Mouse (Mus musculus): ENCODE measurements around the gene Itm2c. TPM values are rescaled to one million over a fixed set of nuclear protein-coding genes. Genes with fewer than 3 reads are reported as not detected.
A peak's percentile ranks its signal among the peaks of the same experiment; 100 is the strongest.

The Itm2c gene
- polyA plus RNA-seq, 1 experiment from 2014 or later, result 107 TPM

- ATAC-seq (ENCODE audit: insufficient read depth) (peak; percentile 33), DNase-seq (peak; percentile 76)
These were observed 773 bp downstream of the Itm2c start for GRCm38 (mm10) chr1:85894748-85895360.

DNA sequence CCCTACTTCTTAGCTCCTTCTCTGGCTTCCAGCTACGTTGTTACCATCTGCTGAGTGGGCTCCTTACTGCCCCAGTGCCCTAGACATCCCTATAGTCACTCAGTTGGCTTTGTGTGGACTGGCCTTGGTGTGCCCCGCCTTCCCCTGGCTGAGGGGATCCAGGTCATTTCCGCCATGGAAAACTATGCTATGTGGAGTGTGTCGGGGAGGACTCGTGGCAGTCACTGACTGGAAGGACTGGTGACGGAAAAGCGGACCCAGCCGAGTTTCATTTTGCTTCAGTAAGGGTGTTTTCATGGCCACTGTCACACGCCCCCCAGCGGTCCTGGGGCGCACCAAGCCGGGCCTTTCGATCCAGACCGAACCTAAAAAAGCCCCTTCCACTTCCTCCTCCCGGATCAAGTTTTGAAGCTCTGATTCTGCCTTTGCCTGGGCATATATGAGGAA lies 1.3 kb downstream of the Itm2c start:
- peak; percentile 51 for TF ChIP-seq CTCF (IDR thresholded peaks at IDR 0.05; ENCODE audit: low read depth)
- peak; percentile 77 for ATAC-seq (ENCODE audit: insufficient read depth)
- DNase-seq, result peak; percentile 84
- no peaks in the 10 kb centered on the region for H3K9me3 ChIP-seq (ENCODE audit: low read depth, low read length)
- H3K36me3 ChIP-seq (ENCODE audit: insufficient read depth), result no peaks in the 10 kb centered on the region
- peak overlapping the region; percentile 88 for H3K4me2 ChIP-seq
- WGBS, result 2% methylated on average over 15 of the region's 15 CpGs
- H3K4me3 ChIP-seq (ENCODE audit: low read depth, low read length), result peak overlapping the region; percentile 81
- peak overlapping the region; percentile 76 for H3K9ac ChIP-seq
- H3K27me3 ChIP-seq (ENCODE audit: insufficient read depth, low read length), result no peaks in the 10 kb centered on the region
- H3K27ac ChIP-seq (ENCODE audit: low read depth), result peak overlapping the region; percentile 88
- peaks cover 35% of the 10 kb centered on the region for H3K4me1 ChIP-seq (ENCODE audit: insufficient read depth)

More at GRCm38 (mm10) chr1:85894748-85895360, 773 bp downstream of the Itm2c start:
- H3K4me2 ChIP-seq, result peak overlapping the region; percentile 88
- H3K36me3 ChIP-seq (ENCODE audit: insufficient read depth), result no peaks in the 10 kb centered on the region
- no peak for TF ChIP-seq CTCF (IDR thresholded peaks at IDR 0.05; ENCODE audit: low read depth)
- WGBS, result under 1% methylated on average over 30 of the region's 30 CpGs
- peak overlapping the region; percentile 76 for H3K9ac ChIP-seq
- peaks cover 35% of the 10 kb centered on the region for H3K4me1 ChIP-seq (ENCODE audit: insufficient read depth)
- no peaks in the 10 kb centered on the region for H3K9me3 ChIP-seq (ENCODE audit: low read depth, low read length)
- peak overlapping the region; percentile 88 for H3K27ac ChIP-seq (ENCODE audit: low read depth)
- no peaks in the 10 kb centered on the region for H3K27me3 ChIP-seq (ENCODE audit: insufficient read depth, low read length)
- H3K4me3 ChIP-seq (ENCODE audit: low read depth, low read length), result peak overlapping the region; percentile 81

- Histone ChIP-seq H3K4me2 (peak overlapping the region; percentile 88), H3K4me3 (ENCODE audit: low read depth, low read length) (peak overlapping the region; percentile 81), H3K27me3 (ENCODE audit: insufficient read depth, low read length) (no peaks in the 10 kb centered on the region), H3K4me1 (ENCODE audit: insufficient read depth) (peaks cover 40% of the 10 kb centered on the region), H3K27ac (ENCODE audit: low read depth) (peak overlapping the region; percentile 88; the same call in 1 of the 2 replicates), H3K9me3 (ENCODE audit: low read depth, low read length) (no peaks in the 10 kb centered on the region), H3K9ac (peak overlapping the region; percentile 76), H3K36me3 (ENCODE audit: insufficient read depth) (no peaks in the 10 kb centered on the region)
- 70% methylated on average over 5 of the region's 5 CpGs for WGBS
- ATAC-seq (ENCODE audit: insufficient read depth) (no peak), DNase-seq (no peak)
- TF ChIP-seq CTCF (IDR thresholded peaks at IDR 0.05; ENCODE audit: low read depth), result no peak
These were observed 2.0 kb downstream of the Itm2c start for GRCm38 (mm10) chr1:85896110-85896509.

DNA sequence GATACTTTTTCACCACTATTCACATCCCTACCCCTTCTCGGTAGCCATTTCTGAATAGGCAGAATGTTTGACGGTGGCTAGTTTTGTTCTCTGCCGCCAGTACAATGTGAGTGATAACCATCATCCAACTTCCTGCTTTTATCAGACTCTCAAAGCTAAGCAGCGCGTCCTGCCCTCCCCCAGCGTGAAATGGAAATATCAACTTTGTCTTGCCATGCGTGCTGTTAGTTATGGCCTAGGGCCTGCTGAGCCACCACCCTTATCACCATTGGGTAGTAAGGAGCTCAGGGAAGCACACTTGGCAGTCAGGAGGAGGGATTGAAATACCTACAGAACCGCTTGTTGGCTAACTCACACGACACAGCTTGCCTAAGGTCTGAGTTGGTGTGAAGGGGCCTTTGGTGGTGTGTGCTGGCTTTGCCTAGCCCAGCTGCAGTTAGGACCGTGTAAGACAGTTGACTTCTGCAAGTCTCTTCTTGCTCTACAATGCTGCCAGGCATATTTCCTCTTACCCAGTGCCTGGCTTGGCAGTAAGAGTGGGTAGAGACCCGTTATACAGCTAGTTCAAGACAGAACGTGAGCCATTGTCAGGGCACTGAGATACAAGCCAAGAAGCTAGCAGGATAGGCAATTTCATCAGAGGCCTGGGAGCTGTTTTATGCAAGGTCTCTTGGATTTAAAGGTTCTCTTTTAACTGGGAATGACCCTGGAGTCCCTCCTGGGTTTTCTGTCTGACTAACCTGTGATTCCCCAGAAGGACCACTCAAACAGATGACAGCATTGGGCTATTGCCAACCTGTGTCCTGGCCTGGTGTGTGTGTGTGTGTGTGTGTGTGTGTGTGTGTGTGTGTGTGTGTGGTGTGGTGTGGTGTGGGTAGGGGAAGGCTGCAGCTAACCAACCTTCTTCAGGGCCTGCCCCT lies 3.0 kb downstream of the Itm2c start:
- Histone ChIP-seq H3K4me3 (ENCODE audit: low read depth, low read length) (no peak overlapping the region), H3K27ac (ENCODE audit: low read depth) (peak overlapping the region; percentile 43; the same call in 1 of the 2 replicates), H3K36me3 (ENCODE audit: insufficient read depth) (no peaks in the 10 kb centered on the region), H3K4me1 (ENCODE audit: insufficient read depth) (peaks cover 48% of the 10 kb centered on the region), H3K9me3 (ENCODE audit: low read depth, low read length) (no peaks in the 10 kb centered on the region), H3K4me2 (peak overlapping the region; percentile 88), H3K27me3 (ENCODE audit: insufficient read depth, low read length) (no peaks in the 10 kb centered on the region), H3K9ac (peak overlapping the region; percentile 10; the same call in 1 of the 2 replicates)
- DNase-seq, result peak; percentile 38
- ATAC-seq (ENCODE audit: insufficient read depth), result no peak
- WGBS, result 41% methylated on average over 12 of the region's 12 CpGs
- no peak for TF ChIP-seq CTCF (IDR thresholded peaks at IDR 0.05; ENCODE audit: low read depth)

DNA sequence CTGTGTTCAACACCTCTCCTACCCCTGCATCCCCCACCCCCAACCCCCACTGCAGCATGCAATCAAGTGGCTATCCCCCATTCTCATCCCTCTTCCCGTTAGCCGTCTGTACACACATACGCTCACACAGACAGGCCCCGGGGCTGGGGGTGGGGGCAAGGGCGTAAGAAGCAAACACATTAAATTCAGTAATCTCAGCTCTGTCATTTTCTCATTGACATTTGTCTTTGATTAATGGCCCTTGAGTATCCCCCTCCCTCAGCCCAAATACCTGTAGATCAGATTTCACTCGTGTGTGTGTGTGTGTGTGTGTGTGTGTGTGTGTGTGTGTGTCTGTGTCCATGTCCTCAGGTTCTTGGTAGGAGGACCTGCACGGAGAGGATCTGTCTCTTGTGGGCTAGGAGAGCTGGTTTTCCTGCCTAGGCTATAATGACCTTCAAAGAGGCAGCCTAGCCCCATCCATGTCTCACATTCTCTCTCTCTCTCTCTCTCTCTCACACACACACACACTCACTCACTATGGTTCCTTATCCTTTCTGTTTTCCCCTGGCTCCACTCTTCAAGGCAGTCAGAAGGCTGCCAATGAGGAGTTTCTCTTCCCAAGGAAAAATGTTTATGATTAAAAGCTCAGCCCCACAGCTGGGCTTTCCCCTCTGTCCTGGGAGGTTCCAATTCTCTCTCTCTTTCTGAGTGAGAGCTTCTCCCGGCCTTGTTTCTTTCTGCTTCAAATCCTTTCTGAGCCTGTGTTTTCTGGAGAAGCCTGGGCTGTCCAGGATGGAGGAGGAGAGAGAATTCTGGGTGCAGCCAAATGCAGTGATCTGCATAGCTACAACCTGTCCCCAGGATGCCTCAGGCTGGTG lies 4.0 kb downstream of the Itm2c start:
- Histone ChIP-seq H3K27ac (ENCODE audit: low read depth) (peak overlapping the region; percentile 75), H3K4me2 (peak overlapping the region; percentile 25; the same call in 1 of the 2 replicates), H3K36me3 (ENCODE audit: insufficient read depth) (peaks cover 4% of the 10 kb centered on the region), H3K4me1 (ENCODE audit: insufficient read depth) (peaks cover 49% of the 10 kb centered on the region), H3K9ac (peak overlapping the region; percentile 38; the same call in 1 of the 2 replicates), H3K4me3 (ENCODE audit: low read depth, low read length) (no peak overlapping the region), H3K9me3 (ENCODE audit: low read depth, low read length) (no peaks in the 10 kb centered on the region), H3K27me3 (ENCODE audit: insufficient read depth, low read length) (no peaks in the 10 kb centered on the region)
- TF ChIP-seq CTCF (IDR thresholded peaks at IDR 0.05; ENCODE audit: low read depth), result no peak
- peak; percentile 15; the same call in 1 of the 2 replicates for ATAC-seq (ENCODE audit: insufficient read depth)
- 21% methylated on average over 8 of the region's 8 CpGs for WGBS
- peak; percentile 69 for DNase-seq

GRCm38 (mm10) chr1:85898761-85899387 lies 4.8 kb downstream of the Itm2c start:
- H3K4me3 ChIP-seq (ENCODE audit: low read depth, low read length), result no peak overlapping the region
- no peak for TF ChIP-seq CTCF (IDR thresholded peaks at IDR 0.05; ENCODE audit: low read depth)
- peaks cover 12% of the 10 kb centered on the region for H3K36me3 ChIP-seq (ENCODE audit: insufficient read depth)
- peak overlapping the region; percentile 38; the same call in 1 of the 2 replicates for H3K9ac ChIP-seq
- H3K4me2 ChIP-seq, result peak overlapping the region; percentile 18; the same call in 1 of the 2 replicates
- peak overlapping the region; percentile 75; the same call in 1 of the 2 replicates for H3K27ac ChIP-seq (ENCODE audit: low read depth)
- no peaks in the 10 kb centered on the region for H3K27me3 ChIP-seq (ENCODE audit: insufficient read depth, low read length)
- no peaks in the 10 kb centered on the region for H3K9me3 ChIP-seq (ENCODE audit: low read depth, low read length)
- ATAC-seq (ENCODE audit: insufficient read depth) (no peak), DNase-seq (no peak)
- 50% methylated on average over 12 of the region's 12 CpGs for WGBS
- peaks cover 49% of the 10 kb centered on the region for H3K4me1 ChIP-seq (ENCODE audit: insufficient read depth)
